Mouse (Mus musculus) stomach, postnatal 0 days (tissue): ENCODE measurements at regions not wholly inside any gene's neighbourhood (a gene's known extent, or its start where the extent isn't known, plus 50 kb on each side); places are given as distances from the start of the nearest gene placed in this dataset.
A peak's percentile ranks its signal among the peaks of the same experiment; 100 is the strongest.

Source experiments
- ATAC-seq: fragments of 200-750 bp; cut with Nextera tagmentation; 2 replicates; pipeline ENCODE4 v1.8.0; 2017; ENCODE audit not compliant: low FRiP score, low TSS enrichment
- DNase-seq: peaks from one replicate; pipeline ENCODE4 v3.0.0-alpha.2; 2016; ENCODE audit warnings: low spot score
- H3K27ac ChIP-seq: fragments of 300-500 bp; sonication (generic); replicated peaks from 2 replicates; pipeline ENCODE4 v1.5.1; 2014; ENCODE audit warnings: mild to moderate bottlenecking, control low read depth
- H3K27me3 ChIP-seq: fragments of 300-500 bp; sonication (generic); 2 replicates; pipeline ENCODE4 v1.6.1; 2014; ENCODE audit warnings: low read length; ENCODE audit not compliant: control insufficient read depth, insufficient read depth
- H3K36me3 ChIP-seq: fragments of 300-500 bp; sonication (generic); 2 replicates; pipeline ENCODE4 v1.6.1; 2014; ENCODE audit warnings: low read length, mixed read lengths; ENCODE audit not compliant: control insufficient read depth, insufficient read depth
- H3K4me1 ChIP-seq: fragments of 300-500 bp; sonication (generic); replicated peaks from 2 replicates; pipeline ENCODE4 v1.6.1; 2014; ENCODE audit warnings: antibody characterized with exemption; ENCODE audit not compliant: control insufficient read depth, insufficient read depth
- H3K4me2 ChIP-seq: fragments of 300-500 bp; sonication (generic); replicated peaks from 2 replicates; pipeline ENCODE4 v1.6.1; 2014; ENCODE audit warnings: low read depth, mild to moderate bottlenecking, control low read depth, moderate library complexity
- H3K4me3 ChIP-seq: fragments of 300-500 bp; sonication (generic); 2 replicates; pipeline ENCODE4 v1.5.1; 2014; ENCODE audit warnings: low read depth, low read length, control low read depth
- H3K9ac ChIP-seq: fragments of 300-500 bp; sonication (generic); 2 replicates; pipeline ENCODE4 v1.6.1; 2014; ENCODE audit warnings: mild to moderate bottlenecking, low read length, control low read depth, mixed read lengths
- H3K9me3 ChIP-seq: fragments of 300-500 bp; sonication (generic); 2 replicates; pipeline ENCODE4 v1.6.1; 2016; ENCODE audit warnings: low read length; ENCODE audit not compliant: control insufficient read depth
- CTCF ChIP-seq: IDR thresholded peaks from 2 replicates; pipeline ENCODE4 v1.5.1; 2016; ENCODE audit warnings: antibody characterized with exemption, low read depth, mild to moderate bottlenecking, moderate library complexity
- EP300 ChIP-seq: optimal IDR thresholded peaks from 2 replicates; pipeline ENCODE3; 2016; ENCODE audit warnings: antibody characterized with exemption
- WGBS: fragments of 180-500 bp; shearing (Covaris S2); extraction: QIAGEN DNeasy Blood & Tissue Kit; methylation state at CpG from one replicate; pipeline ENCODE4 v1.1.7; 2014; 5-methylcytosine and 5-hydroxymethylcytosine counted together

DNA sequence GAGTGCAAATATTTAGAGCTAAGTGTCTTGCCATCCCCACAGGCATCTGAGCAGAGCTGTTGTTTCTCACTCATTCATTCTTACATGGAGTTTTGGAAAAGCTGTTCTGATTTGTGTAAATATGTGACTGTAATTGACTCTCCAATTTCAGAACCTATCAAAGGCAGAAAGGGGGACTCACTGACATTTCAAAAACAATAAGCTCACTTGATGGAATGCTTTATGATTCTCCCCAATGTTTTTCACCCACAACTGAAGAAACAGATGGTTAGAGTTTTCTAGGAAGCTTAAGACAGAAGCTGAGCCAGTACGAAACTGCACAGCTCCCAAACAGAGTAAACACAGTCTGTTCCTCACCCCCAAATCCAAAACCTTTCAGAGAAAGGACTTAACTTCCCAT lies 460.1 kb upstream of the Etaa1 start:
- ATAC-seq: no peak
- H3K27ac ChIP-seq: no peak overlapping the region

DNA sequence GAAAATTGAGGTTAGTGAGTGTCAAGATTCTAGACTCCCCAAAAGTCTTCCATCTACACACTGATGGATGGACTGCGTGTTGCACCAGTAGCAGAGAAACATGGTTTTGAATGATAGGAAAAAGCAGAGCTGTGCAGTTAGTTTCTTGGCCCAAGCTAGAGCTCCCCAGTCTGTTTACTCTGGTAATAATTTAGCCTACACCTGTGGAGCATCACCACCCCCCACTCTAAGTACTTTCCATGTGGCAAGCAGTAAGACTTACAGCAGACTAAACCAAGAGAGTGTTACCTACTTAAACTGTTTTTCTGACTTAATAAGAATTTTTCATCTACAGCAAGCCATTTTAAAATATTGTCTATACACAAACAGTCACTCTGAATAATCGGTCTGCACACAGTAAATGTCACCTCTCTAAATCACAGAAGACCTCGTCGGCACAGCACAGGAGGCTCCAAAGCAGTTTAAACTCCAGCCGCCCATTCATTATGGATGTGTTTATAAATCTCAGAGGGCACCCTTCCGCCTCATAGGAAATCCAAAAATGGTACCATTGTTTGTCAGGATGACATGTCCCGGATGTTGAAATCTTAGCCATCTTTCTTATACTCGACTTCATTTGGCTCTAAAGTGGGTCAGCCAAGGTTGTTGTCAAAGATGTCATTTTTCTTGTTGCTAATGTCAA lies 454.5 kb upstream of the Etaa1 start:
- WGBS: 40% methylated on average over 8 of the region's 8 CpGs
- Histone ChIP-seq H3K27ac (no peak overlapping the region), H3K36me3 (no peaks in the 10 kb centered on the region), H3K9me3 (no peaks in the 10 kb centered on the region), H3K4me2 (no peak overlapping the region), H3K4me3 (no peak overlapping the region), H3K4me1 (no peaks in the 10 kb centered on the region), H3K9ac (no peak overlapping the region), H3K27me3 (no peaks in the 10 kb centered on the region)
- TF ChIP-seq EP300 (no peak), CTCF (no peak)
- DNase-seq: no peak
- ATAC-seq: no peak

More for the DNA sequence above, 460.1 kb upstream of the Etaa1 start:
- Histone ChIP-seq H3K9ac (no peak overlapping the region), H3K4me1 (no peaks in the 10 kb centered on the region), H3K4me3 (no peak overlapping the region), H3K4me2 (no peak overlapping the region), H3K9me3 (no peaks in the 10 kb centered on the region), H3K27me3 (no peaks in the 10 kb centered on the region), H3K36me3 (no peaks in the 10 kb centered on the region)
- 50% methylated on average over 1 of the region's 1 CpGs for WGBS
- TF ChIP-seq EP300: no peak
- no peak for TF ChIP-seq CTCF
- no peak for DNase-seq

GRCm38 (mm10) chr11:18399561-18399960 lies 445.9 kb upstream of the Etaa1 start:
- no peaks in the 10 kb centered on the region for H3K4me1 ChIP-seq
- no peak overlapping the region for H3K4me3 ChIP-seq
- H3K27me3 ChIP-seq: no peaks in the 10 kb centered on the region
- no peak overlapping the region for H3K9ac ChIP-seq
- no peak overlapping the region for H3K4me2 ChIP-seq
- DNase-seq: no peak
- no peak overlapping the region for H3K27ac ChIP-seq
- 73% methylated on average over 4 of the region's 4 CpGs for WGBS
- no peaks in the 10 kb centered on the region for H3K9me3 ChIP-seq
- H3K36me3 ChIP-seq: no peaks in the 10 kb centered on the region
- peak; percentile 47 for TF ChIP-seq CTCF
- TF ChIP-seq EP300: no peak
- no peak for ATAC-seq

GRCm38 (mm10) chr11:18396397-18396796 lies 442.7 kb upstream of the Etaa1 start:
- no peak for TF ChIP-seq EP300

DNA sequence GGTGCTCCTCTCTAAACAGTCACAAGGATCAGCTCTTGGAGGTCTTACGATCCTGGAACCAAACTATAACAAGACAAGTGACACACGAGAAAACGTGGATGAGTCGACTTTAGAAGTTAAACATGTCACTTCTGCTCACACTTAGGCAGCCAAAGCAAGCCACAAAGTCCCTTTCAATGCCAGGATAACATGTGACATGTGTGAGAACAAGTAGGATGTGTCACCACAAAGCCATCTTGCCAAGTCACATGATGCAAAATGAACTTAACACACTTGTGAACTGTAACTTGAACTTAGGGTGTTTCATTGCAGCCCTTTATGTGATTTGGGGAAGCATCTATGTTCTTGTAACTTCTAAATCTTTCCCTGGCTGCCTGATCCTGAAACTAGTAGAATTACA lies 442.0 kb upstream of the Etaa1 start:
- Histone ChIP-seq H3K4me2 (no peak overlapping the region), H3K4me3 (no peak overlapping the region), H3K36me3 (no peaks in the 10 kb centered on the region), H3K9me3 (no peaks in the 10 kb centered on the region), H3K4me1 (no peaks in the 10 kb centered on the region), H3K27ac (no peak overlapping the region), H3K27me3 (no peaks in the 10 kb centered on the region), H3K9ac (no peak overlapping the region)
- no peak for TF ChIP-seq CTCF
- TF ChIP-seq EP300: no peak
- no peak for ATAC-seq
- no peak for DNase-seq
- 69% methylated on average over 4 of the region's 4 CpGs for WGBS

More at GRCm38 (mm10) chr11:18396397-18396796, 442.7 kb upstream of the Etaa1 start:
- Histone ChIP-seq H3K4me1 (no peaks in the 10 kb centered on the region), H3K9ac (no peak overlapping the region), H3K9me3 (no peaks in the 10 kb centered on the region), H3K27ac (no peak overlapping the region), H3K27me3 (no peaks in the 10 kb centered on the region), H3K4me3 (no peak overlapping the region), H3K36me3 (no peaks in the 10 kb centered on the region), H3K4me2 (no peak overlapping the region)
- ATAC-seq (no peak), DNase-seq (no peak)
- 47% methylated on average over 6 of the region's 6 CpGs for WGBS

DNA sequence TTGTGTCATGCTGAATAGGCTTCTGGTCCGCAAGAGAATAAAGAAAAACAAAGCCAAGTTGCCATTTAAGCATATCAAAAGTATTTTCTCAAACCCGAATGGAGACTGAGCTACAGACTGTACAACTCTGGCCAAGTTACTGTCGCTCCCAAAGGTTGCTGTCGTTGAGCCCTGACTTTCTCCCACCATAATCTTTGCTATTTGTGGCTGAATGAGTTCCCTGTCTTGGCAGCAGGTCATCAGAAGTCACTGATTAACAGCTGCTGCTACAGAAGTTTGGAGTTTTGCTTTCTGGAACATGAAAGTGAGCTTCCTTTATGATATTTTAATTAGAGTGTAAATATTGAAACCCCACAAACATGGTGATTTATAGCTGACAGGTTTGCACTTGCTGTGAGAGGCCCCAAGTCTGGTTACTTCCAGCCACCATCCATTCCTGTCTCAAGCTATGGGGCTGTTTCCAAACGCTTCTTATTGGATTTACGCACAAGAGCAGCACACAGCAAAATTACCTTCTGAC lies 419.2 kb upstream of the Etaa1 start:
- Histone ChIP-seq H3K36me3 (no peaks in the 10 kb centered on the region), H3K4me2 (no peak overlapping the region), H3K27ac (0 out of 2 replicates have a peak overlapping the region, but pooled peaks have one; percentile 19), H3K4me3 (no peak overlapping the region), H3K9me3 (no peaks in the 10 kb centered on the region), H3K27me3 (no peaks in the 10 kb centered on the region), H3K9ac (no peak overlapping the region), H3K4me1 (0 out of 2 replicates have a peak, but pooled peaks cover 4% of the 10 kb centered on the region)
- no peak for ATAC-seq
- DNase-seq: no peak
- no peak for TF ChIP-seq EP300
- no peak for TF ChIP-seq CTCF
- WGBS: 55% methylated on average over 6 of the region's 6 CpGs
